Mouse (Mus musculus): ENCODE data around the gene Fos. TPM values are rescaled to one million over a fixed set of nuclear protein-coding genes. Genes with fewer than 3 reads are reported as not detected.
A peak's percentile ranks its signal among the peaks of the same experiment; 100 is the strongest.

The Fos gene
- polyA plus RNA-seq, 1 experiment from 2014 or later: 5.4 TPM

DNA sequence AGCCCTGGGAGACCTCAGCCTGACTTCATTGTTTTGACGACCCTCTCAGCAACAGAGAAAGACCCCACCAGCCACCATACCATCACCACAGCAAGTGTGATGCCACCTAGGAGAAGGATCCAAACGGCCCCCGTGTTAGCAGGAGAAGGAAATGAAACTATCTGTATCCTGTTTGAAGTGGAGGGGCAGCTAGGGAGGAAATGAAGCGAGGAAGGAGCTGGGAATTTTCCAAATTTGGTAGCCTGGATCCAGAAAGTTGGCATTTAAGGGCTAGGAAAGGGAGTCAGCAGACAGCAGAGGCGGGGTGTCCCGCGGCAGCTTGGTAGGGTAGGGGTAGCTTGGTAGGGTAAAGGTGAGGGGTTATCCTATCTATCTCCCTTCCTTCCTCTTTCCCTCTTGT is 10.9 kb upstream of the Fos start:
- no peaks in the 10 kb centered on the region for H3K9me3 ChIP-seq (replicated peaks)
- H3K27me3 ChIP-seq: no peaks in the 10 kb centered on the region
- no peak for ATAC-seq (replicated peaks; ENCODE audit: insufficient number of reproducible peaks, insufficient read depth, low FRiP score, low read depth)
- no peak overlapping the region for H3K4me3 ChIP-seq
- no peaks in the 10 kb centered on the region for H3K36me3 ChIP-seq
- H3K4me1 ChIP-seq (replicated peaks): peaks cover 23% of the 10 kb centered on the region
- H3K4me2 ChIP-seq: no peak overlapping the region
- no peak overlapping the region for H3K9ac ChIP-seq
- 0 out of 2 replicates have a peak overlapping the region, but pooled peaks have one; percentile 2 for H3K27ac ChIP-seq
- WGBS: 42% methylated on average over 7 of the region's 7 CpGs

DNA sequence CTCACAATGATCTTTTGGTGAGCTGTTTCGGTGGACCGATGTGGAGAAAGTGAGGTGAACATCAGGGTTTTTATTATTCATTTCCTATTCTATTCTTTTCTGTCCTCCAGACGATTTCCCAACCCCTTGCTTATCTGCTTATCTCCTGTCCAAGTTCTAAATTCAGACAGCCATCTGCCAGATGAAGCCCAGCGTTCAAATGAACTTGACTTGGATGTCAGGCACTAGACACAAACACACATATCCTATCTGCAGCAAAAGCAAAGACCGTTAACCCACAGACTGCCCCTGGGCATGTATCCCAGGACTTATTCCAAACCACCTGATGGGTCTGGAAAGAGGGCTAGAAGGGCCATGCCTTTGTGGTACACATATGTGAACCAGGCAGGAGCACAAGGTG is 9.3 kb upstream of the Fos start:
- Histone ChIP-seq H3K4me2 (no peak overlapping the region), H3K27ac (no peak overlapping the region), H3K4me1 (replicated peaks) (peaks cover 23% of the 10 kb centered on the region), H3K27me3 (no peaks in the 10 kb centered on the region), H3K36me3 (no peaks in the 10 kb centered on the region), H3K4me3 (no peak overlapping the region), H3K9me3 (replicated peaks) (no peaks in the 10 kb centered on the region), H3K9ac (0 out of 2 replicates have a peak overlapping the region, but pooled peaks have one; percentile 1)
- no peak for ATAC-seq (replicated peaks; ENCODE audit: insufficient number of reproducible peaks, insufficient read depth, low FRiP score, low read depth)
- WGBS: 47% methylated on average over 5 of the region's 5 CpGs

DNA sequence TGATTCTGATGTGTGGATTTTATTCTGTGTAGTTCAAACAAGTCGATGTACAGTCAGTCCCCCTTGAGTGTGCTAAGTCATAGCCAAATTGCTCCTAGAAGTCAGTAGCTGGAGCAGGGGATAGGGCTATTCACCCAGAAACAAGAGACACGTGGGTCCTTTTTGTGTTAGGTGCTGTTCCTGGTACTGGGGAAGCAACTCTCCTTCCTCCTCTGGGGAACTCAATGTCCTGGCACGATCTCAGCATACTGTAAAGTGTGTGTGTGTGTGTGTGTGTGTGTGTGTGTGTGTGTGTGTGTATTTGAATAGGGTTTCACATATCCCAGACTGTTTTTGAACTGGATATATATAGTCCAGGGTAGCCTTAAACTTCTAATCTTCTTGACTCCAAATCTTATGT is 8.8 kb upstream of the Fos start:
- 0 out of 2 replicates have a peak overlapping the region, but pooled peaks have one; percentile 1 for H3K9ac ChIP-seq
- WGBS: 62% methylated on average over 3 of the region's 3 CpGs

DNA sequence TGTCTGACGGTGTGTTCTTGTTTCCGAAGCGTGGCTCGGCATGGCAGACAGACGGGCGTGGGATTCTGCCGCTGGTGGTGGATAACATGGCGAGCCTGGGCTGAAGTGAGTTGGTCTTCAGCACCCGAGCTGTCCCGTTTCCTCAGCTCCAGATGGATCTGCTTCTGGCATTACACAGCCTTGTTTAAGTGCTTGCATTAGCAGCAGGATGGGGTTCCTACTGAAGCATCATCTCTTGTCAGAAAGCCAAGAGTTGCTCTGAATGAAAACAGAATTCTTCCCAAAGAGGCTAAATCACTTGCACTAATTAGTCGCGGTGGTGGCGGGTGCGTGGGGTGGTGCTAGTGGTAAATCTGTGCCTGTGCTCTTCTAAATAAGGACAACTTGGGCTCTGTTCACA is 5.8 kb upstream of the Fos start:
- 80% methylated on average over 14 of the region's 14 CpGs for WGBS
- H3K27me3 ChIP-seq: no peaks in the 10 kb centered on the region
- H3K4me1 ChIP-seq (replicated peaks): peaks cover 21% of the 10 kb centered on the region
- H3K4me2 ChIP-seq: no peak overlapping the region
- H3K9me3 ChIP-seq (replicated peaks): no peaks in the 10 kb centered on the region
- no peak overlapping the region for H3K27ac ChIP-seq
- no peak for ATAC-seq (replicated peaks; ENCODE audit: insufficient number of reproducible peaks, insufficient read depth, low FRiP score, low read depth)
- H3K9ac ChIP-seq: no peak overlapping the region
- no peak overlapping the region for H3K4me3 ChIP-seq
- no peaks in the 10 kb centered on the region for H3K36me3 ChIP-seq

More for the DNA sequence above, 8.8 kb upstream of the Fos start:
- no peak for ATAC-seq (replicated peaks; ENCODE audit: insufficient number of reproducible peaks, insufficient read depth, low FRiP score, low read depth)
- H3K4me1 ChIP-seq (replicated peaks): peaks cover 23% of the 10 kb centered on the region
- no peaks in the 10 kb centered on the region for H3K9me3 ChIP-seq (replicated peaks)
- no peak overlapping the region for H3K4me3 ChIP-seq
- no peak overlapping the region for H3K4me2 ChIP-seq
- H3K36me3 ChIP-seq: no peaks in the 10 kb centered on the region
- H3K27me3 ChIP-seq: no peaks in the 10 kb centered on the region
- no peak overlapping the region for H3K27ac ChIP-seq

DNA sequence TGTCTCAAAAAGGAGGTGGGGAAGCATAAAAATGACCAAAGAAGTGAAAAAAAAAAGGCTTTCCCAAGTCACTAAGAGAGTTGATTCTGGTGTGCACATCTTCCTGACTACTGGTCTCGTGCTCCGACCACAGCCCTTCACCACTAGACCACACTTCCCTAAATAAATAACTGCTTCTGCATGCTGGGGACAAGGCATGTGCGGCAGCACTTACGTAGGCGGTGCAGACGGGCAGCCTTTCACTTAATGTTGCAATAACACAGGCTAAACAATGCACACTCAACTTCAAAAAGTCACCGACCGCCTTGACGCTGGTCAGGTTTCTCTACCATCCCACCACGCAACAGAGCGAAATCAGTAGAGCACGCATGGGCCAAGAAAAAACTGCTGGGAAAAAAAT is 5.0 kb upstream of the Fos start:
- WGBS: 65% methylated on average over 12 of the region's 12 CpGs
- ATAC-seq (replicated peaks; ENCODE audit: insufficient number of reproducible peaks, insufficient read depth, low FRiP score, low read depth): no peak

DNA sequence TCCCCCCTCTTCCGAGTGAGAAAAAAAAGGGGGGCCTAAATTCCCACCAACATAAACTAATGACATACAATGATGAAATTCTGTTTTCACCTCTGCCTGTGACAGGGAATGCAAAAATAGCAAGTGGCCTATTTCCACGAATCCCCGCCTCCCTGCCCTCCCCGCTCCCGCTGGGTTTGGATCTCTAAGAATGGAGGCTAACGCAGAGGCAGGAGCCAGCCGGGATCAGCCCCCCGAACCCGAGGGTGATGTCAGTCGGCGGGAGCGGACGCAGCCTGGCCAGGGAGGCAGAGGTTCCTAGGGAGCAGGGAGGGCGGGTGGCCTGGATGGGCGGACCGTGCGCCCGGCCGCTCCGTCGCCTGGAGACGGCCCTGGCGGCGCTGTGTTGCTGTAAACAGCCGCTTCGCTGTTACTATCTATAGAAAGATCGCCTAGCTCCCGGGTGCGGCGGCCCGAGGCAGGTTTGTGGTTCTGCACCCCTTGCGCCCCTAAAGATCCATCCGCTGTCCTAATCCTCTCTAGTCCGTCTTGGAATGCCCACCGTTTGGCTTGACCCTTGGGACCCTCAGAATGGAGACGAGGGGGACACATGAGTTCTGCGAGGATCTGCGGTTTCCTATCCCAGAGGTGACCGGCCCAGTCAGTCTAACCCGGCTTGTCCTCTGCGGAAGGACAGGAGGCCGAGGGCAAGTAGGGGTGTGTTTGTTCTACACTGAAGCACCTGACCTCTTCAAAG is 1.6 kb upstream of the Fos start:
- Histone ChIP-seq H3K4me3 (peak overlapping the region; percentile 61), H3K9ac (peak overlapping the region; percentile 46), H3K4me2 (peak overlapping the region; percentile 96), H3K9me3 (replicated peaks) (no peaks in the 10 kb centered on the region), H3K4me1 (replicated peaks) (peaks cover 37% of the 10 kb centered on the region), H3K27me3 (peaks cover 9% of the 10 kb centered on the region), H3K36me3 (no peaks in the 10 kb centered on the region), H3K27ac (peak overlapping the region; percentile 91)
- peak; percentile 68 for ATAC-seq (replicated peaks; ENCODE audit: insufficient number of reproducible peaks, insufficient read depth, low FRiP score, low read depth)
- under 1% methylated on average over 42 of the region's 42 CpGs for WGBS

More for the DNA sequence above, 5.0 kb upstream of the Fos start:
- Histone ChIP-seq H3K27ac (no peak overlapping the region), H3K27me3 (no peaks in the 10 kb centered on the region), H3K9me3 (replicated peaks) (no peaks in the 10 kb centered on the region), H3K4me3 (no peak overlapping the region), H3K4me2 (no peak overlapping the region), H3K4me1 (replicated peaks) (peaks cover 21% of the 10 kb centered on the region), H3K36me3 (no peaks in the 10 kb centered on the region), H3K9ac (no peak overlapping the region)

DNA sequence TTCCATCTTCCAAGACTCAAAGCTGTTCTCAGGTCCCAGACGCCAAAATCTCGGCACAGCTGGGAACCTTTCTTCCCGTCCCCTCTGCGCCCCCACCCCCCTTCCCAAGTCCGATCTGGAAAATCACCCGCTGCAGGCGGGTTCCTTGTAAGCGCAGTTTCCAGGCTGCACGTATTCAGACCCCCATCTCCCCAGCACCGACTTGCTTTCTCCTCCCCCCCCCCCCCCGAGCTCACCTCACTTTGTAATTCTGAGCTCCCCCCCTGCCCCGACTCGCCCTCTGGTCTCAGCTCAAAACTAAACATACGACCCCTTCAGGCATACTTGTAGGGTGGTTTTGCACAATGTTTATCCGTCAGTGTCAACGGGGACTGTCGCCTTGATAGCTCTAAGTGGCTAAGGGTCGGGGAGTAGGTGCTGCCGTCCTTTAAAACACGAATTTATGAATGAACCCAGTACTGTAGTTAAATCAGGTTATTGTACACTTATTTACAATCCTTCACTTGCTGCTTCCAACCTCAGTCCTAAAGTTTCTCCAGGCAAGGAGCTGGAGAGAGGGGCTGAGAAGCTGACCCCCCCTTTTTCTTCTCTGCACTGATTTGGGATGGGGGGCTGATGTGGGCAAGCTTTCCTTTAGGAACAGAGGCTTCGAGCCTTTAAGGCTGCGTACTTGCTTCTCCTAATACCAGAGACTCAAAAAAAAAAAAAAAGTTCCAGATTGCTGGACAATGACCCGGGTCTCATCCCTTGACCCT is 857 bp upstream of the Fos start:
- Histone ChIP-seq H3K27ac (peak overlapping the region; percentile 91), H3K27me3 (peaks cover 9% of the 10 kb centered on the region), H3K9me3 (replicated peaks) (no peaks in the 10 kb centered on the region), H3K4me2 (peak overlapping the region; percentile 96), H3K4me1 (replicated peaks) (peaks cover 37% of the 10 kb centered on the region), H3K36me3 (no peaks in the 10 kb centered on the region), H3K4me3 (peak overlapping the region; percentile 61), H3K9ac (peak overlapping the region; percentile 61)
- peak; percentile 0; the same call in 1 of the 2 replicates for ATAC-seq (replicated peaks; ENCODE audit: insufficient number of reproducible peaks, insufficient read depth, low FRiP score, low read depth)
- WGBS: under 1% methylated on average over 22 of the region's 23 CpGs

DNA sequence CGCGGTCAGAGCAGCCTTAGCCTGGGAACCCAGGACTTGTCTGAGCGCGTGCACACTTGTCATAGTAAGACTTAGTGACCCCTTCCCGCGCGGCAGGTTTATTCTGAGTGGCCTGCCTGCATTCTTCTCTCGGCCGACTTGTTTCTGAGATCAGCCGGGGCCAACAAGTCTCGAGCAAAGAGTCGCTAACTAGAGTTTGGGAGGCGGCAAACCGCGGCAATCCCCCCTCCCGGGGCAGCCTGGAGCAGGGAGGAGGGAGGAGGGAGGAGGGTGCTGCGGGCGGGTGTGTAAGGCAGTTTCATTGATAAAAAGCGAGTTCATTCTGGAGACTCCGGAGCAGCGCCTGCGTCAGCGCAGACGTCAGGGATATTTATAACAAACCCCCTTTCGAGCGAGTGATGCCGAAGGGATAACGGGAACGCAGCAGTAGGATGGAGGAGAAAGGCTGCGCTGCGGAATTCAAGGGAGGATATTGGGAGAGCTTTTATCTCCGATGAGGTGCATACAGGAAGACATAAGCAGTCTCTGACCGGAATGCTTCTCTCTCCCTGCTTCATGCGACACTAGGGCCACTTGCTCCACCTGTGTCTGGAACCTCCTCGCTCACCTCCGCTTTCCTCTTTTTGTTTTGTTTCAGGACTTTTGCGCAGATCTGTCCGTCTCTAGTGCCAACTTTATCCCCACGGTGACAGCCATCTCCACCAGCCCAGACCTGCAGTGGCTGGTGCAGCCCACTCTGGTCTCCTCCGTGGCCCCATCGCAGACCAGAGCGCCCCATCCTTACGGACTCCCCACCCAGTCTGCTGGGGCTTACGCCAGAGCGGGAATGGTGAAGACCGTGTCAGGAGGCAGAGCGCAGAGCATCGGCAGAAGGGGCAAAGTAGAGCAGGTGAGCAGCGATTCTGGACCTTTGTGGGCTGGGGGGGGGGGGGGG is 875 bp downstream of the Fos start:
- Histone ChIP-seq H3K4me3 (peak overlapping the region; percentile 61), H3K36me3 (no peaks in the 10 kb centered on the region), H3K27ac (peak overlapping the region; percentile 91), H3K4me1 (replicated peaks) (peaks cover 37% of the 10 kb centered on the region), H3K4me2 (peak overlapping the region; percentile 96), H3K27me3 (peaks cover 9% of the 10 kb centered on the region), H3K9me3 (replicated peaks) (no peaks in the 10 kb centered on the region), H3K9ac (peak overlapping the region; percentile 61)
- WGBS: under 1% methylated on average over 49 of the region's 49 CpGs
- ATAC-seq (replicated peaks; ENCODE audit: insufficient number of reproducible peaks, insufficient read depth, low FRiP score, low read depth): no peak

DNA sequence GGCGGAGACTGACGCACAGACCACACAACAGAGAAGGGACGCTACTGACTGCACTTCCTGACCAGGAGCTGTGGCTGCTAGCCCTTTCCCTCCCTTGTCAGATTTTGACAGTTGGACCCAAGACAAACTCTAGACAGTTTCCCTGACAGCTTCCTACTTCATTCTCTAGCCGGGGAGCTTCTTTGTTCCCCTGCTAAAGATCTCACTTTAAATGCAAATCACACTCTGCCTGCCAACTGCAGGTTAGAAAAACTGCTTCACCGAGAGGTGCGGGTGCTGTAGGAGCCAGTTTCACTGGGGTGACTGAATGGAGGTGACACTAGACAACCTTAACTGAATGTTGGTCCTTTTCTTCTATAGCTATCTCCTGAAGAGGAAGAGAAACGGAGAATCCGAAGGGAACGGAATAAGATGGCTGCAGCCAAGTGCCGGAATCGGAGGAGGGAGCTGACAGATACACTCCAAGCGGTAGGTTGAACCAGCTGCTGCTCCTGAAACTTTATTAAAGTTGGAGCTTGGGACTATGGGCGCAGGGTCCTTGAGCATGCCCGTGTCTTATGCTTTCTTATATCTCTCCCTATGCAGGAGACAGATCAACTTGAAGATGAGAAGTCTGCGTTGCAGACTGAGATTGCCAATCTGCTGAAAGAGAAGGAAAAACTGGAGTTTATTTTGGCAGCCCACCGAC is 1.7 kb downstream of the Fos start:
- no peak overlapping the region for H3K27ac ChIP-seq
- H3K36me3 ChIP-seq: no peaks in the 10 kb centered on the region
- 36% methylated on average over 14 of the region's 16 CpGs for WGBS
- ATAC-seq (replicated peaks; ENCODE audit: insufficient number of reproducible peaks, insufficient read depth, low FRiP score, low read depth): no peak
- H3K9ac ChIP-seq: peak overlapping the region; percentile 61; the same call in 1 of the 2 replicates
- H3K4me3 ChIP-seq: peak overlapping the region; percentile 61
- H3K4me2 ChIP-seq: peak overlapping the region; percentile 96
- no peaks in the 10 kb centered on the region for H3K9me3 ChIP-seq (replicated peaks)
- H3K4me1 ChIP-seq (replicated peaks): peaks cover 37% of the 10 kb centered on the region
- peaks cover 9% of the 10 kb centered on the region for H3K27me3 ChIP-seq

DNA sequence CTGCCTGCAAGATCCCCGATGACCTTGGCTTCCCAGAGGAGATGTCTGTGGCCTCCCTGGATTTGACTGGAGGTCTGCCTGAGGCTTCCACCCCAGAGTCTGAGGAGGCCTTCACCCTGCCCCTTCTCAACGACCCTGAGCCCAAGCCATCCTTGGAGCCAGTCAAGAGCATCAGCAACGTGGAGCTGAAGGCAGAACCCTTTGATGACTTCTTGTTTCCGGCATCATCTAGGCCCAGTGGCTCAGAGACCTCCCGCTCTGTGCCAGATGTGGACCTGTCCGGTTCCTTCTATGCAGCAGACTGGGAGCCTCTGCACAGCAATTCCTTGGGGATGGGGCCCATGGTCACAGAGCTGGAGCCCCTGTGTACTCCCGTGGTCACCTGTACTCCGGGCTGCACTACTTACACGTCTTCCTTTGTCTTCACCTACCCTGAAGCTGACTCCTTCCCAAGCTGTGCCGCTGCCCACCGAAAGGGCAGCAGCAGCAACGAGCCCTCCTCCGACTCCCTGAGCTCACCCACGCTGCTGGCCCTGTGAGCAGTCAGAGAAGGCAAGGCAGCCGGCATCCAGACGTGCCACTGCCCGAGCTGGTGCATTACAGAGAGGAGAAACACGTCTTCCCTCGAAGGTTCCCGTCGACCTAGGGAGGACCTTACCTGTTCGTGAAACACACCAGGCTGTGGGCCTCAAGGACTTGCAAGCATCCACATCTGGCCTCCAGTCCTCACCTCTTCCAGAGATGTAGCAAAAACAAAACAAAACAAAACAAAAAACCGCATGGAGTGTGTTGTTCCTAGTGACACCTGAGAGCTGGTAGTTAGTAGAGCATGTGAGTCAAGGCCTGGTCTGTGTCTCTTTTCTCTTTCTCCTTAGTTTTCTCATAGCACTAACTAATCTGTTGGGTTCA is 2.5 kb downstream of the Fos start:
- peaks cover 9% of the 10 kb centered on the region for H3K27me3 ChIP-seq
- peak overlapping the region; percentile 61; the same call in 1 of the 2 replicates for H3K4me3 ChIP-seq
- ATAC-seq (replicated peaks; ENCODE audit: insufficient number of reproducible peaks, insufficient read depth, low FRiP score, low read depth): no peak
- WGBS: 62% methylated on average over 23 of the region's 23 CpGs
- H3K36me3 ChIP-seq: no peaks in the 10 kb centered on the region
- H3K27ac ChIP-seq: no peak overlapping the region
- no peak overlapping the region for H3K9ac ChIP-seq
- H3K9me3 ChIP-seq (replicated peaks): no peaks in the 10 kb centered on the region
- peaks cover 37% of the 10 kb centered on the region for H3K4me1 ChIP-seq (replicated peaks)
- peak overlapping the region; percentile 96 for H3K4me2 ChIP-seq

Measured in heart, embryonic 15.5 days (tissue).